Mouse (Mus musculus) testis, adult 2 months (tissue): ENCODE results near the gene Fancg. TPM values are rescaled to one million over a fixed set of nuclear protein-coding genes. Genes with fewer than 3 reads are reported as not detected.
"Not testable (repeated sequence)": the region's sequence is repeated elsewhere in the genome, so short reads cannot be mapped to it uniquely, and the experiment has no call there.

Experiments used
- H3K27ac ChIP-seq: fragments of 200-500 bp; 2 replicates; pipeline ENCODE4 v1.5.1; 2012; ENCODE audit warnings: low read depth, low read length; ENCODE audit not compliant: control insufficient read depth, insufficient read depth
- H3K27me3 ChIP-seq: fragments of 200-500 bp; 2 replicates; pipeline ENCODE4 v1.6.1; 2012; ENCODE audit warnings: mild to moderate bottlenecking, low read length, moderate library complexity; ENCODE audit not compliant: control insufficient read depth, insufficient read depth
- H3K36me3 ChIP-seq: fragments of 200-500 bp; 2 replicates; pipeline ENCODE4 v1.6.1; 2012; ENCODE audit warnings: mild to moderate bottlenecking, low read length; ENCODE audit not compliant: control insufficient read depth, insufficient read depth
- H3K4me1 ChIP-seq: fragments of 200-500 bp; 2 replicates; pipeline ENCODE4 v1.6.1; 2012; ENCODE audit warnings: low read length; ENCODE audit not compliant: control insufficient read depth, insufficient read depth
- H3K4me3 ChIP-seq: fragments of 200-500 bp; 2 replicates; pipeline ENCODE4 v1.5.1; 2012; ENCODE audit warnings: low read depth, mild to moderate bottlenecking, low read length, moderate library complexity, mixed read lengths; ENCODE audit not compliant: control insufficient read depth
- CTCF ChIP-seq: fragments of 200-500 bp; IDR thresholded peaks from 2 replicates; pipeline ENCODE4 v1.5.1; 2012; ENCODE audit warnings: low read depth, mild to moderate bottlenecking, inconsistent platforms, low read length, moderate library complexity; ENCODE audit not compliant: control insufficient read depth, insufficient read depth, insufficient replicate concordance
- POLR2A ChIP-seq: fragments of 200-500 bp; IDR thresholded peaks from 2 replicates; pipeline ENCODE4 v1.6.1; 2012; ENCODE audit warnings: low read depth, mild to moderate bottlenecking, inconsistent platforms, low read length, moderate library complexity; ENCODE audit not compliant: control insufficient read depth
- polyA plus RNA-seq: library from polyadenylated mRNA; depleted of rRNA; stranded (reverse); fragments of >200 nt; gene quantifications from 2 replicates; pipeline ENCODE4 v1.2.3, GENCODE M21; 2012

Fancg gene
- polyA plus RNA-seq, 1 experiment = 96.4 TPM

GRCm38 (mm10) chr4:43005765-43006164 lies 4.5 kb downstream of the Fancg start:
- Histone ChIP-seq H3K4me3 (no peak overlapping the region), H3K27ac (no peak overlapping the region), H3K27me3 (no peaks in the 10 kb centered on the region), H3K36me3 (peaks cover 4% of the 10 kb centered on the region), H3K4me1 (peaks cover 16% of the 10 kb centered on the region)
- TF ChIP-seq POLR2A = no peak
- TF ChIP-seq CTCF = no peak

GRCm38 (mm10) chr4:43004951-43005350 lies 5.4 kb downstream of the Fancg start:
- Histone ChIP-seq H3K27ac (no peak overlapping the region), H3K36me3 (peaks cover 3% of the 10 kb centered on the region), H3K27me3 (no peaks in the 10 kb centered on the region), H3K4me3 (no peak overlapping the region), H3K4me1 (peaks cover 18% of the 10 kb centered on the region)
- TF ChIP-seq CTCF = no peak
- no peak for TF ChIP-seq POLR2A

- no peak overlapping the region; the same call in 1 of the 2 replicates for H3K4me3 ChIP-seq
- no peaks in the 10 kb centered on the region for H3K27me3 ChIP-seq
- peaks cover 10% of the 10 kb centered on the region for H3K4me1 ChIP-seq
- no peak for TF ChIP-seq POLR2A
- TF ChIP-seq CTCF = no peak
- peak overlapping the region; percentile 92 for H3K27ac ChIP-seq
- H3K36me3 ChIP-seq = no peaks in the 10 kb centered on the region; the same call in 1 of the 2 replicates
Observed at GRCm38 (mm10) chr4:43002756-43003439, 7.4 kb downstream of the Fancg start.

GRCm38 (mm10) chr4:43001272-43001671 lies 9.0 kb downstream of the Fancg start:
- no peak for TF ChIP-seq POLR2A
- no peak for TF ChIP-seq CTCF
- Histone ChIP-seq H3K36me3 (no peaks in the 10 kb centered on the region; the same call in 1 of the 2 replicates), H3K4me1 (peaks cover 10% of the 10 kb centered on the region)

GRCm38 (mm10) chr4:43000141-43000986 lies 9.9 kb downstream of the Fancg start, which contains the start of gene Vcp:
Gene Vcp, minus strand, starts transcription at chr4:43000507.
- Histone ChIP-seq H3K27ac (peak within 1 kb of the TSS; percentile 98), H3K4me1 (peaks cover 10% of the 10 kb centered on the region), H3K4me3 (peak within 1 kb of the TSS; percentile 97)
- not testable (repeated sequence) for H3K36me3 ChIP-seq, H3K27me3 ChIP-seq
- TF ChIP-seq POLR2A = peak; percentile 49

More at GRCm38 (mm10) chr4:43001272-43001671, 9.0 kb downstream of the Fancg start:
- Histone ChIP-seq H3K27ac (peak overlapping the region; percentile 47; the same call in 1 of the 2 replicates), H3K4me3 (peak overlapping the region; percentile 1; the same call in 1 of the 2 replicates), H3K27me3 (no peaks in the 10 kb centered on the region)

GRCm38 (mm10) chr4:42999451-43000140 lies 10.7 kb downstream of the Fancg start:
- Histone ChIP-seq H3K27me3 (no peaks in the 10 kb centered on the region), H3K36me3 (no peaks in the 10 kb centered on the region; the same call in 1 of the 2 replicates), H3K4me1 (peaks cover 10% of the 10 kb centered on the region), H3K4me3 (peak overlapping the region; percentile 97), H3K27ac (peak overlapping the region; percentile 98)
- peak; percentile 70 for TF ChIP-seq POLR2A
- TF ChIP-seq CTCF = 0 out of 2 replicates have a peak, but pooled peaks have one; percentile 7

- peaks cover 5% of the 10 kb centered on the region for H3K4me1 ChIP-seq
- H3K27me3 ChIP-seq = no peaks in the 10 kb centered on the region
- no peaks in the 10 kb centered on the region; the same call in 1 of the 2 replicates for H3K36me3 ChIP-seq
- H3K27ac ChIP-seq = no peak overlapping the region
- H3K4me3 ChIP-seq = peak overlapping the region; percentile 21; the same call in 1 of the 2 replicates
- TF ChIP-seq CTCF (no peak), POLR2A (no peak)
Observed at GRCm38 (mm10) chr4:42998022-42998421, 12.3 kb downstream of the Fancg start.
